Mouse (Mus musculus): ENCODE measurements around the gene Serpine3. TPM values are rescaled to one million over a fixed set of nuclear protein-coding genes. Genes with fewer than 3 reads are reported as not detected.
"Not testable (repeated sequence)": the region's sequence is repeated elsewhere in the genome, so short reads cannot be mapped to it uniquely, and the experiment has no call there.

Gene Serpine3
- total RNA-seq (2021) = not detected
- long read RNA-seq, experiment 1 = 0 reads
- long read RNA-seq, experiment 2 = 0 reads

- no peak for DNase-seq (ENCODE audit: low spot score in 2 of 2)
- intact Hi-C loops (cut with DNase I) = no loop called here
Observed at GRCm38 (mm10) chr14:62663367-62663766, at the start of gene Serpine3. Serpine3 (plus strand) TSS chr14:62663667.

GRCm38 (mm10) chr14:62622393-62622792, 41.1 kb upstream of the Serpine3 start:
- intact Hi-C loops (cut with DNase I) = no loop called here
- peak; percentile 39 to 57 for DNase-seq (ENCODE audit: low spot score in 2 of 2)

GRCm38 (mm10) chr14:62627951-62628350, 35.5 kb upstream of the Serpine3 start:
- intact Hi-C loops (cut with DNase I) = no loop called here
- DNase-seq (ENCODE audit: low spot score in 2 of 2) = no peak

GRCm38 (mm10) chr14:62637436-62638344, 25.8 kb upstream of the Serpine3 start:
- intact Hi-C loops (cut with DNase I) = no loop called here
- peak; percentile 41 to 73 for DNase-seq (ENCODE audit: low spot score in 2 of 2)

GRCm38 (mm10) chr14:62638345-62638702, 25.1 kb upstream of the Serpine3 start:
- no peak for DNase-seq (ENCODE audit: low spot score in 2 of 2)
- intact Hi-C loops (cut with DNase I) = no loop called here

GRCm38 (mm10) chr14:62639111-62639510, 24.4 kb upstream of the Serpine3 start:
- intact Hi-C loops (cut with DNase I) = no loop called here
- peak; percentile 31 to 33 for DNase-seq (ENCODE audit: low spot score in 2 of 2)

- intact Hi-C loops (cut with DNase I) = no loop called here
- DNase-seq (ENCODE audit: low spot score in 2 of 2) = no peak
Observed at GRCm38 (mm10) chr14:62639551-62639950, 23.9 kb upstream of the Serpine3 start.

- intact Hi-C loops (cut with DNase I) = no loop called here
- DNase-seq (ENCODE audit: low spot score in 2 of 2) = no peak
Observed at GRCm38 (mm10) chr14:62640396-62640795, 23.1 kb upstream of the Serpine3 start.

GRCm38 (mm10) chr14:62642368-62642767, 21.1 kb upstream of the Serpine3 start:
- intact Hi-C loops (cut with DNase I); DNase-seq (ENCODE audit: low spot score in 2 of 2): not testable (repeated sequence)

GRCm38 (mm10) chr14:62648405-62648804, 15.1 kb upstream of the Serpine3 start:
- intact Hi-C loops (cut with DNase I) = no loop called here
- no peak for DNase-seq (ENCODE audit: low spot score in 2 of 2)

GRCm38 (mm10) chr14:62650376-62650775, 13.1 kb upstream of the Serpine3 start:
- intact Hi-C loops (cut with DNase I) = no loop called here

GRCm38 (mm10) chr14:62651771-62652170, 11.7 kb upstream of the Serpine3 start:
- intact Hi-C loops (cut with DNase I) = no loop called here
- DNase-seq (ENCODE audit: low spot score in 2 of 2) = no peak

More at GRCm38 (mm10) chr14:62650376-62650775, 13.1 kb upstream of the Serpine3 start:
- DNase-seq (ENCODE audit: low spot score in 2 of 2) = no peak

GRCm38 (mm10) chr14:62655996-62656395, 7.5 kb upstream of the Serpine3 start:
- intact Hi-C loops (cut with DNase I) = no loop called here

GRCm38 (mm10) chr14:62657469-62657868, 6.0 kb upstream of the Serpine3 start:
- intact Hi-C loops (cut with DNase I) = no loop called here
- DNase-seq (ENCODE audit: low spot score in 2 of 2) = no peak

More at GRCm38 (mm10) chr14:62655996-62656395, 7.5 kb upstream of the Serpine3 start:
- DNase-seq (ENCODE audit: low spot score in 2 of 2) = no peak

GRCm38 (mm10) chr14:62662381-62662780, 1.1 kb upstream of the Serpine3 start:
- no peak for DNase-seq (ENCODE audit: low spot score in 2 of 2)
- intact Hi-C loops (cut with DNase I) = no loop called here

GRCm38 (mm10) chr14:62664976-62665673, 1.7 kb downstream of the Serpine3 start:
- intact Hi-C loops (cut with DNase I) = no loop called here
- DNase-seq (ENCODE audit: low spot score in 2 of 2) = no peak

GRCm38 (mm10) chr14:62673646-62674045, 10.2 kb downstream of the Serpine3 start:
- no peak for DNase-seq (ENCODE audit: low spot score in 2 of 2)
- intact Hi-C loops (cut with DNase I) = no loop called here

GRCm38 (mm10) chr14:62718161-62718560, 54.7 kb downstream of the Serpine3 start:
- intact Hi-C loops (cut with DNase I) = no loop called here
- no peak for DNase-seq (ENCODE audit: low spot score in 2 of 2)

GRCm38 (mm10) chr14:62721625-62722024, 58.2 kb downstream of the Serpine3 start:
- DNase-seq (ENCODE audit: low spot score in 2 of 2) = no peak
- intact Hi-C loops (cut with DNase I) = no loop called here

- no peak for DNase-seq (ENCODE audit: low spot score in 2 of 2)
- intact Hi-C loops (cut with DNase I) = no loop called here
Observed at GRCm38 (mm10) chr14:62724560-62724959, 61.1 kb downstream of the Serpine3 start.
